Mouse (Mus musculus) kidney, postnatal 0 days (tissue): ENCODE data around the gene Sorbs2. TPM values are rescaled to one million over a fixed set of nuclear protein-coding genes. Genes with fewer than 3 reads are reported as not detected.

Experiments used
- ATAC-seq: fragments of 200-750 bp; cut with Nextera tagmentation; replicated peaks from 2 replicates; pipeline ENCODE4 v1.8.0; 2017; ENCODE audit warnings: low read depth, moderate number of reproducible peaks, moderate TSS enrichment, moderate library complexity; ENCODE audit not compliant: low FRiP score
- DNase-seq: peaks from one replicate; pipeline ENCODE4 v3.0.0-alpha.2; 2016; ENCODE audit warnings: low spot score
- H3K27ac ChIP-seq: fragments of 300-500 bp; sonication (generic); 2 replicates; pipeline ENCODE4 v1.5.1; 2014; ENCODE audit warnings: mild to moderate bottlenecking
- H3K27me3 ChIP-seq: fragments of 300-500 bp; sonication (generic); 2 replicates; pipeline ENCODE4 v1.6.1; 2014; ENCODE audit warnings: low read length, mixed read lengths; ENCODE audit not compliant: insufficient read depth
- H3K36me3 ChIP-seq: fragments of 300-500 bp; sonication (generic); 2 replicates; pipeline ENCODE4 v1.6.1; 2014; ENCODE audit warnings: low read length, mixed read lengths; ENCODE audit not compliant: insufficient read depth
- H3K4me1 ChIP-seq: fragments of 300-500 bp; sonication (generic); replicated peaks from 2 replicates; pipeline ENCODE4 v1.6.1; 2014; ENCODE audit warnings: antibody characterized with exemption, low read length, mixed read lengths; ENCODE audit not compliant: insufficient read depth
- H3K4me2 ChIP-seq: fragments of 300-500 bp; sonication (generic); 2 replicates; pipeline ENCODE4 v1.6.1; 2014; ENCODE audit warnings: mild to moderate bottlenecking, low read length, moderate library complexity, mixed read lengths
- H3K4me3 ChIP-seq: fragments of 300-500 bp; sonication (generic); replicated peaks from 2 replicates; pipeline ENCODE4 v1.5.1; 2014; ENCODE audit warnings: low read depth, low read length
- H3K9ac ChIP-seq: fragments of 300-500 bp; sonication (generic); 2 replicates; pipeline ENCODE4 v1.6.1; 2014; ENCODE audit warnings: low read depth, low read length
- H3K9me3 ChIP-seq: fragments of 300-500 bp; sonication (generic); replicated peaks from 2 replicates; pipeline ENCODE4 v1.6.1; 2016; ENCODE audit warnings: low read length, inconsistent platforms, mixed read lengths
- CTCF ChIP-seq: IDR thresholded peaks from 2 replicates; pipeline ENCODE4 v1.5.1; 2016; ENCODE audit warnings: antibody characterized with exemption, low read depth, mild to moderate bottlenecking, moderate library complexity
- WGBS: fragments of 180-500 bp; shearing (Covaris S2); extraction: QIAGEN DNeasy Blood & Tissue Kit; methylation state at CpG from one replicate; pipeline ENCODE4 v1.1.7; 2014; 5-methylcytosine and 5-hydroxymethylcytosine counted together
- polyA plus RNA-seq: library from polyadenylated mRNA; unstranded; fragments of >200 nt; fragmentation: Nextera tagmentation; extraction: Ambion mirVana; gene quantifications from 2 replicates; pipeline ENCODE4 v1.2.1, GENCODE M21; 2015

The Sorbs2 gene
- polyA plus RNA-seq, 1 experiment from 2014 or later = 41.6 TPM

DNA sequence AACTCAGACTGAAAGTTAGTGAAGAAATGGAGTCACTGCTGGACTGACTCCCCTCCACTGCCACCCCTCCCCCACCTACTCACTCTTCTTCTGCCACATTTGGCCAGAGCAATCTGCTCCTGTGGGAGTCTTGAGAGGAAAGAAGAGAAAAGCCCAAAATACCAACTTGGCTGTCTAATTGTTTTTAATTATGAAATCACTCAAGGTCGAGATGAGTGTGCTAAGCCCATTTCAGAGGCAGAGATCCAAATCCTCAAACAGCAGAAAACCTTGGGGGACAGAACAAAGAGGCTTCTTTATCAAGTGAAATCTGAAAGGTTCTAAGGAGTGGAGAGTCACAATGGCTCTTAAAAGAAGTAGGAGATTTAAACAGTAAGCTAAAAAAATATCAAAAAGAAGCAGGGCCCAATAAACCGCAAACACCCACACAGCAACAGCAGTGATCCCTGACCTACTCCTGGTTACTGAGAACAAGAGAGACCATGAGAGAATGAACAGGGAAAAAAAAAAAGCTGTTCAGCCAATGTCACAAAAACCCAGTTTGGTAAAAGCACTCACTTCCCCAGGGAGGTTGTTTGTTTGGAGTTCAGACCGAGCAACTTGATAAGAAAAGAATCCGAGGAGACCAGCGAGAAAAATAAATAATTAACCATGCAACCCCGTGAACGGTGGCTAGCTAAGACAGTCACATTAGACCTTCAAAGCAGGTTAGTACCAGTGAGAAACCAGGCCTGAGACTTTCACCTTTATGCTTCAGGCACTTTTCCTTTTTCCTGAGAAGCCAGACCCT, 103.0 kb downstream of the Sorbs2 start:
- Histone ChIP-seq H3K4me2 (no peak overlapping the region), H3K27me3 (no peaks in the 10 kb centered on the region), H3K9me3 (no peaks in the 10 kb centered on the region), H3K27ac (peak overlapping the region; percentile 77), H3K4me1 (peaks cover 16% of the 10 kb centered on the region; the same call in 1 of the 2 replicates), H3K9ac (no peak overlapping the region), H3K4me3 (no peak overlapping the region), H3K36me3 (no peaks in the 10 kb centered on the region)
- TF ChIP-seq CTCF = no peak
- DNase-seq = peak; percentile 34
- WGBS = 13% methylated on average over 7 of the region's 7 CpGs
- peak; percentile 81 for ATAC-seq

DNA sequence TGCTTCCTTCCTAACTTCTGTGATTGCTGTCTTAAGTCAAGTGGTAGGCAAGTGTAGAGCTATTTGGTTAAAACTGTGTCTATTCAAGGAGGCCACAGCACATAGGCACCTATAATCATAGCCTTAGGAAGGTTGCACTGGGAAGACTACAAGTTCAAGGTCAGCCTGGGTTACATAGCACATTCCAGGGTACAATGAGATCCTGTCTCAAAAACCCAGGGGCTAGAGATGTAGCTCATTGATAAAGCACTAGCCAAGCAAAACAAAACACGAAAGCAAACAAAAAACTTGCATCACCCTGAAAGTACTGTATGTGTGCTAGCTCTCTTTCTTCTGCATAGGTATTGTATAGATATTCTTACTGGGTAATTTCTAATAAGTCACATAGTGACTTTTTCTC, 103.7 kb downstream of the Sorbs2 start:
- Histone ChIP-seq H3K4me1 (peaks cover 16% of the 10 kb centered on the region; the same call in 1 of the 2 replicates), H3K27me3 (no peaks in the 10 kb centered on the region), H3K4me2 (no peak overlapping the region), H3K9me3 (no peaks in the 10 kb centered on the region), H3K9ac (no peak overlapping the region), H3K36me3 (no peaks in the 10 kb centered on the region), H3K27ac (peak overlapping the region; percentile 77), H3K4me3 (no peak overlapping the region)
- WGBS = 43% methylated on average over 1 of the region's 1 CpGs
- no peak for DNase-seq
- TF ChIP-seq CTCF = no peak
- no peak for ATAC-seq

GRCm38 (mm10) chr8:45614610-45615009, 107.0 kb downstream of the Sorbs2 start:
- peak; percentile 67; the same call in 1 of the 2 replicates for ATAC-seq
- peaks cover 16% of the 10 kb centered on the region; the same call in 1 of the 2 replicates for H3K4me1 ChIP-seq
- H3K27ac ChIP-seq = peak overlapping the region; percentile 64; the same call in 1 of the 2 replicates
- H3K4me3 ChIP-seq = no peak overlapping the region
- no peak overlapping the region for H3K9ac ChIP-seq
- no peaks in the 10 kb centered on the region for H3K27me3 ChIP-seq
- no peak overlapping the region; the same call in 1 of the 2 replicates for H3K4me2 ChIP-seq
- 51% methylated on average over 5 of the region's 5 CpGs for WGBS
- DNase-seq = peak; percentile 27
- no peaks in the 10 kb centered on the region for H3K9me3 ChIP-seq
- no peak for TF ChIP-seq CTCF
- H3K36me3 ChIP-seq = no peaks in the 10 kb centered on the region

GRCm38 (mm10) chr8:45615050-45615449, 107.5 kb downstream of the Sorbs2 start:
- peak; percentile 29; the same call in 1 of the 2 replicates for ATAC-seq
- no peak overlapping the region; the same call in 1 of the 2 replicates for H3K4me2 ChIP-seq

GRCm38 (mm10) chr8:45615551-45615950, 108.0 kb downstream of the Sorbs2 start:
- DNase-seq (peak; percentile 56), ATAC-seq (no peak)
- 55% methylated on average over 7 of the region's 7 CpGs for WGBS
- no peaks in the 10 kb centered on the region for H3K9me3 ChIP-seq
- no peak overlapping the region for H3K9ac ChIP-seq
- H3K4me1 ChIP-seq = peaks cover 8% of the 10 kb centered on the region; the same call in 1 of the 2 replicates
- H3K27me3 ChIP-seq = no peaks in the 10 kb centered on the region
- H3K36me3 ChIP-seq = no peaks in the 10 kb centered on the region
- no peak for TF ChIP-seq CTCF
- no peak overlapping the region; the same call in 1 of the 2 replicates for H3K4me2 ChIP-seq
- H3K4me3 ChIP-seq = no peak overlapping the region
- H3K27ac ChIP-seq = no peak overlapping the region

More at GRCm38 (mm10) chr8:45615050-45615449, 107.5 kb downstream of the Sorbs2 start:
- DNase-seq = no peak
- 19% methylated on average over 9 of the region's 9 CpGs for WGBS
- Histone ChIP-seq H3K4me3 (no peak overlapping the region), H3K4me1 (peaks cover 13% of the 10 kb centered on the region; the same call in 1 of the 2 replicates), H3K9me3 (no peaks in the 10 kb centered on the region), H3K27ac (peak overlapping the region; percentile 64), H3K27me3 (no peaks in the 10 kb centered on the region), H3K9ac (no peak overlapping the region), H3K36me3 (no peaks in the 10 kb centered on the region)
- TF ChIP-seq CTCF = no peak

DNA sequence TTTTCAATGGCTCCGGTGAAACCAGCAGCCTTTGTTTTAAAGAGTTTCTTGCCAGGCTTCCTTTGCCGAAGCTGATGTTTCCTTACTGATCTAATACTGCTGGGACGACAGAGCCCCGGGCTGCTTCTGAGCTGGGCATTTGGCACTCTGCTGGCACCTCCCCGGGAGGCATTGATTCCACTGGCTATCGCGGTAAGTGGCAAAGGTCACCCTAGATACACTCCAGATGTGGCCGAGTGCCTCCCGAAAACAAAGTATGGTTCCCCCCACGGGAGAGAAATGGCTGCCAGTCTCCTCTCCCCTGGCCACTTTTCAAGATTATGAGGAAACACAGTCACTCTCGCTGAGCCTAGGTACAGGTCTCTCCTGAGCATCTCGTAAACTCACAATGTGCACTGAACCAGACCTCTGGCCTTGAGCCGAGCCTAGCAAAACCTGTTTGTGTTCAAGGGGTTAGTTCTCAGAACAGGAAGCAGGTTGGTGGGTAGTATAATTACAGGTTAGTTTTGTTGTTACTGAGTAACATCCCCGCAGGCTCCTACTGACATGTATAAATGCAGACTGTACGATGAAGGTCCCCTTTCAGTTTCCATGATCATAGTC, 114.1 kb downstream of the Sorbs2 start:
- DNase-seq (peak; percentile 43), ATAC-seq (peak; percentile 85; the same call in 1 of the 2 replicates)
- no peaks in the 10 kb centered on the region for H3K36me3 ChIP-seq
- 0 out of 2 replicates have a peak overlapping the region, but pooled peaks have one; percentile 27 for H3K9ac ChIP-seq
- no peaks in the 10 kb centered on the region for H3K27me3 ChIP-seq
- H3K4me3 ChIP-seq = no peak overlapping the region
- 47% methylated on average over 15 of the region's 15 CpGs for WGBS
- H3K27ac ChIP-seq = peak overlapping the region; percentile 86
- no peak overlapping the region for H3K4me2 ChIP-seq
- no peaks in the 10 kb centered on the region for H3K4me1 ChIP-seq
- no peaks in the 10 kb centered on the region for H3K9me3 ChIP-seq
- no peak for TF ChIP-seq CTCF
